Mouse (Mus musculus) liver, embryonic 11.5 days (tissue): ENCODE data around the gene Dlg1. TPM values are rescaled to one million over a fixed set of nuclear protein-coding genes. Genes with fewer than 3 reads are reported as not detected.
A peak's percentile ranks its signal among the peaks of the same experiment; 100 is the strongest.

ENCODE experiments used
- ATAC-seq: fragments of 200-750 bp; cut with Nextera tagmentation; replicated peaks from 2 replicates; pipeline ENCODE4 v1.8.0; 2017; ENCODE audit warnings: moderate number of reproducible peaks, mild to moderate bottlenecking, moderate TSS enrichment, moderate library complexity; ENCODE audit not compliant: low FRiP score
- DNase-seq: peaks from one replicate; pipeline ENCODE4 v3.0.0-alpha.2; 2017; ENCODE audit warnings: low spot score
- H3K27ac ChIP-seq: fragments of 300-500 bp; sonication (generic); 2 replicates; pipeline ENCODE4 v1.5.1; 2014; ENCODE audit warnings: mild to moderate bottlenecking, low read depth, low read length, control low read depth
- H3K27me3 ChIP-seq: fragments of 300-500 bp; sonication (generic); replicated peaks from 2 replicates; pipeline ENCODE4 v1.6.1; 2014; ENCODE audit warnings: low read length, mixed read lengths; ENCODE audit not compliant: control insufficient read depth, insufficient read depth
- H3K36me3 ChIP-seq: fragments of 300-500 bp; sonication (generic); 2 replicates; pipeline ENCODE4 v1.6.1; 2014; ENCODE audit warnings: mild to moderate bottlenecking, low read length, moderate library complexity, mixed read lengths; ENCODE audit not compliant: control insufficient read depth, insufficient read depth
- H3K4me1 ChIP-seq: fragments of 300-500 bp; sonication (generic); replicated peaks from 2 replicates; pipeline ENCODE4 v1.6.1; 2014; ENCODE audit warnings: low read length, mixed read lengths; ENCODE audit not compliant: control insufficient read depth, insufficient read depth
- H3K4me2 ChIP-seq: fragments of 300-500 bp; sonication (generic); 2 replicates; pipeline ENCODE4 v1.6.1; 2014; ENCODE audit warnings: mild to moderate bottlenecking, control low read depth, moderate library complexity
- H3K4me3 ChIP-seq: fragments of 300-500 bp; sonication (generic); 2 replicates; pipeline ENCODE4 v1.5.1; 2014; ENCODE audit warnings: low read depth, low read length, control low read depth
- H3K9ac ChIP-seq: fragments of 300-500 bp; sonication (generic); 2 replicates; pipeline ENCODE4 v1.6.1; 2014; ENCODE audit warnings: low read depth, low read length, control low read depth
- H3K9me3 ChIP-seq: fragments of 300-500 bp; sonication (generic); 2 replicates; pipeline ENCODE4 v1.6.1; 2016; ENCODE audit warnings: low read length, inconsistent platforms, mixed read lengths; ENCODE audit not compliant: control insufficient read depth
- WGBS: fragments of 180-500 bp; shearing (Covaris S2); extraction: QIAGEN DNeasy Blood & Tissue Kit; methylation state at CpG from one replicate; pipeline ENCODE4 v1.1.7; 2014; 5-methylcytosine and 5-hydroxymethylcytosine counted together
- polyA plus RNA-seq: library from polyadenylated mRNA; unstranded; fragments of >200 nt; fragmentation: Nextera tagmentation; extraction: Ambion mirVana; gene quantifications from 2 replicates; pipeline ENCODE4 v1.2.1, GENCODE M21; 2014

Gene Dlg1
- 25.2 and 25.3 TPM in 2 replicates for polyA plus RNA-seq

- peak within 1 kb of the TSS; percentile 92 for H3K27ac ChIP-seq
- H3K9me3 ChIP-seq = no peaks in the 10 kb centered on the region
- peak within 1 kb of the TSS; percentile 97 for H3K4me3 ChIP-seq
- H3K27me3 ChIP-seq = no peaks in the 10 kb centered on the region
- peak within 1 kb of the TSS; percentile 98 for H3K9ac ChIP-seq
- WGBS = under 1% methylated on average over 88 of the region's 95 CpGs
- H3K4me1 ChIP-seq = peaks cover 18% of the 10 kb centered on the region
- H3K36me3 ChIP-seq = 0 out of 2 replicates have a peak, but pooled peaks cover 3% of the 10 kb centered on the region
- peak within 1 kb of the TSS; percentile 69 for H3K4me2 ChIP-seq
- peak; percentile 91 for DNase-seq
- peak; percentile 95 for ATAC-seq
Measured at GRCm38 (mm10) chr16:31663379-31664286, at the start of gene Dlg1. TSS of gene Dlg1 (plus strand) at chr16:31663443.

- Histone ChIP-seq H3K27ac (no peak overlapping the region), H3K4me1 (no peaks in the 10 kb centered on the region), H3K4me2 (no peak overlapping the region), H3K9ac (no peak overlapping the region), H3K36me3 (no peaks in the 10 kb centered on the region), H3K27me3 (no peaks in the 10 kb centered on the region), H3K4me3 (no peak overlapping the region), H3K9me3 (no peaks in the 10 kb centered on the region)
- DNase-seq (no peak), ATAC-seq (no peak)
- 85% methylated on average over 2 of the region's 2 CpGs for WGBS
Measured at GRCm38 (mm10) chr16:31616382-31616781, 46.9 kb upstream of the Dlg1 start.

- Histone ChIP-seq H3K36me3 (no peaks in the 10 kb centered on the region), H3K9me3 (no peaks in the 10 kb centered on the region), H3K4me1 (no peaks in the 10 kb centered on the region), H3K9ac (no peak overlapping the region), H3K4me3 (no peak overlapping the region), H3K4me2 (no peak overlapping the region), H3K27me3 (no peaks in the 10 kb centered on the region), H3K27ac (no peak overlapping the region)
- no peak for ATAC-seq
- no peak for DNase-seq
Measured at GRCm38 (mm10) chr16:31617128-31617527, 46.1 kb upstream of the Dlg1 start.

GRCm38 (mm10) chr16:31617823-31618371 is 45.3 kb upstream of the Dlg1 start:
- Histone ChIP-seq H3K4me2 (peak overlapping the region; percentile 23), H3K4me3 (no peak overlapping the region), H3K9me3 (no peaks in the 10 kb centered on the region), H3K27me3 (no peaks in the 10 kb centered on the region), H3K36me3 (no peaks in the 10 kb centered on the region), H3K27ac (no peak overlapping the region), H3K9ac (no peak overlapping the region), H3K4me1 (no peaks in the 10 kb centered on the region)
- no peak for DNase-seq
- no peak; the same call in 1 of the 2 replicates for ATAC-seq
- 35% methylated on average over 10 of the region's 10 CpGs for WGBS

- H3K4me2 ChIP-seq = no peak overlapping the region
- no peak overlapping the region for H3K27ac ChIP-seq
- no peak for ATAC-seq
- no peak for DNase-seq
- no peaks in the 10 kb centered on the region for H3K9me3 ChIP-seq
- H3K4me1 ChIP-seq = no peaks in the 10 kb centered on the region
- H3K9ac ChIP-seq = no peak overlapping the region
- H3K36me3 ChIP-seq = no peaks in the 10 kb centered on the region
- WGBS = 73% methylated on average over 9 of the region's 9 CpGs
- no peaks in the 10 kb centered on the region for H3K27me3 ChIP-seq
- H3K4me3 ChIP-seq = no peak overlapping the region
Measured at GRCm38 (mm10) chr16:31618671-31619070, 44.6 kb upstream of the Dlg1 start.

GRCm38 (mm10) chr16:31619675-31620335 is 43.4 kb upstream of the Dlg1 start:
- H3K27ac ChIP-seq = no peak overlapping the region
- WGBS = 87% methylated on average over 6 of the region's 6 CpGs
- H3K36me3 ChIP-seq = no peaks in the 10 kb centered on the region
- no peak overlapping the region for H3K4me2 ChIP-seq
- no peaks in the 10 kb centered on the region for H3K9me3 ChIP-seq
- no peak overlapping the region for H3K9ac ChIP-seq
- no peaks in the 10 kb centered on the region for H3K27me3 ChIP-seq
- H3K4me3 ChIP-seq = no peak overlapping the region
- ATAC-seq = no peak
- DNase-seq = no peak
- H3K4me1 ChIP-seq = 0 out of 2 replicates have a peak, but pooled peaks cover 3% of the 10 kb centered on the region

- Histone ChIP-seq H3K4me1 (peaks cover 13% of the 10 kb centered on the region; the same call in 1 of the 2 replicates), H3K4me3 (no peak overlapping the region), H3K27me3 (no peaks in the 10 kb centered on the region), H3K9me3 (no peaks in the 10 kb centered on the region), H3K36me3 (no peaks in the 10 kb centered on the region), H3K9ac (no peak overlapping the region), H3K4me2 (no peak overlapping the region), H3K27ac (no peak overlapping the region)
- DNase-seq = no peak
- 91% methylated on average over 1 of the region's 1 CpGs for WGBS
- ATAC-seq = no peak
Measured at GRCm38 (mm10) chr16:31622356-31622755, 40.9 kb upstream of the Dlg1 start.

- no peak overlapping the region for H3K27ac ChIP-seq
- H3K4me1 ChIP-seq = peaks cover 13% of the 10 kb centered on the region; the same call in 1 of the 2 replicates
- no peaks in the 10 kb centered on the region for H3K27me3 ChIP-seq
- DNase-seq = no peak
- no peaks in the 10 kb centered on the region for H3K36me3 ChIP-seq
- 86% methylated on average over 6 of the region's 6 CpGs for WGBS
- H3K4me2 ChIP-seq = no peak overlapping the region
- no peak overlapping the region for H3K9ac ChIP-seq
- no peaks in the 10 kb centered on the region for H3K9me3 ChIP-seq
- no peak for ATAC-seq
- H3K4me3 ChIP-seq = no peak overlapping the region
Measured at GRCm38 (mm10) chr16:31623136-31623535, 40.1 kb upstream of the Dlg1 start.
